Mouse (Mus musculus): ENCODE measurements around the gene Ppp4c.
"Not testable (repeated sequence)": the region's sequence is repeated elsewhere in the genome, so short reads cannot be mapped to it uniquely, and the experiment has no call there.

Ppp4c gene

DNA sequence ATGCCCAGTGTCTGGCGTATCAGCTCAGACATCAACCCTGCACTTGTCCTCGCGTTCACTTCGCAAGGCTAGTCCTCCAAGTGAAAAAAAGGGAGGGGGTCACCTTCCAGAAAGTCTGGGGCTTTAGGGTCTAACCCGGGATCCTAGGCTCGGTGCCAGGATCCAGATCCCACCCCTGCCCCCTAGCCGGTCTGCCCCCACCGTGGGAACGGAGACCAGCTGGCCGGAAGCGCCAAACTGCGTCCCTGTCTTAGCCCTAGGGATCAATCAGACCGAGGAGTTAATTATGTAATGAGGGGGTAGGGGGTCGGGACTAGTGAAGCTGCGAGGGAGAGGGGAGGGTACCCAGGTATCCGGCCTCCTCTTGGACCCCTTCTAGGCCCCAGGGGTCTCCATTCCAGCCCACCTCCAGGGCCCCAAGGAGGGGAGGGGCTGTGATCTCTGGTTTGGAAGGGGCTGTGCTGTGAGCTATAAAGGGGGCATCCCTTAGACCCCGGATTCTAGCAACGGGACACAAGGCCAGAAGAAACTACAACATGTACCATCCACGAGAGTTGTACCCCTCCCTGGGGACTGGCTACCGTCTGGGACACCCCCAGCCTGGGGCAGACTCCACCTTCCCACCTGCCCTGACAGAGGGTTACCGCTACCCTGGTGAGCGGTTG, 11.2 kb downstream of the Ppp4c start, which contains the start of gene Tbx6:
Gene Tbx6 (plus strand): TSS at position 513 of the 665 bp plus-strand sequence.
- peak; percentile 54 for DNase-seq (ENCODE audit: low spot score)

DNA sequence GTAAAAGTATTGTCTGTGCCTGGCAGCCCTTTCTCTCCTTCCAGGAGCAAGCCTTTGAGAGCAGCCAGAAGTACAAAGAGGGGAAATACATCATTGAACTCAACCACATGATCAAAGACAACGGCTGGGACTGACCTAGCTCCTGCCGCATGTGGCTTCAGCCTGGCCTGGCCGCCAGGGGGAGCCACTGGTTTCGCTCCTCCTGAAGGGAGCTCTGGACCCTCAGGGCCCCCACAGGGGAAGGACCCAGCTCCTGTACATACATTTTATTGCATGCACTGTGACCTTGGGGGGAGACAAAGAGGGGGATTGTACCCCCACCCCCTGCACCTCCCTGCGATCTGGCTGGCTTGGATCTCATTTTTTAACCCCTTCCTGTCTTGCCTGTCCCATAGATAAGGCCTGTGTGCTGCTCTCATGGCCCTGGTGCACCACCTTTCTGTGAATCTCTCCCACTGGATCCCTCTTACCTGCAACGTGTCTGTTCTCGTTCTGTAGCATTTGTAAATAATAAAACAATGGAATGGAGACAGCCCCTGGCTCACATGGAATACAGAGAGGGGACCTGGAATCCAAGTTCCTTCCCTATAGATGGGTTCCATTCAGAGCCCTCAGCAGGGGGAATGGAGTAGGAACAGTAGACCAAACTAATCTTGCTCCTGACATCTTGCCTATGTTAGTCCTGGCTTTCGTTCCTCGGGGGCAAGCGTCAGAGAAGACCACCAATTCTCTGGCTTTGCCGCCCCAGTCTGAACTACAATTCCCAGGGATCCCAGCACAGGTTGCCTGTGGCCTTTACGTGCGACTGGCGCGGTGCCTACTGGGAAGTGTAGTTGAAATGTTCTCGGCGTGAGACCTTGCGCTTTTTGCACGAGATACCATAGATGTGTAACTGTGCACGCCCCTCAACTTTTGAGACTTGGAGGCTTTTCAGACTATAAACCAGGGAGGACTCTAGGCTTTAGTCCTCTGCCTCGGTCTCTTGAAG, 12.0 kb downstream of the Ppp4c start:
- peak; percentile 93 for DNase-seq (ENCODE audit: low spot score)

DNA sequence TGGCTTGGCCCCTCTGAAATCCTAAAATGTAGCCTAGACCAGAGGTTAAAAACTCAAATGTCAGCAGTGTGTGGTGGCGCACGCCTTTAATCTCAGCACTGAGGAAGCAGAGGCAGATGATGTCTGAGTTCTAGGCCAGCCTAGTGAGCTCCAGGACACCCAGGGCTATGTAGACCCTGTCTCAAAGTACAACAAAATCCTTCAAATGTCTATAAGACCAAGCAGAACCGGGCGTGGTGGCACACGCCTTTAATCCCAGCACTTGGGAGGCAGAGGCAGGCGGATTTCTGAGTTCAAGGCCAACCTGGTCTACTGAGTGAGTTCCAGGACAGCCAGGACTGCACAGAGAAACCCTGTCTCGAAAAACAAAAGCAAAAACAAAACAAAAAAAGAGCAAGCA, 13.2 kb downstream of the Ppp4c start:
- DNase-seq (ENCODE audit: low spot score): not testable (repeated sequence)

DNA sequence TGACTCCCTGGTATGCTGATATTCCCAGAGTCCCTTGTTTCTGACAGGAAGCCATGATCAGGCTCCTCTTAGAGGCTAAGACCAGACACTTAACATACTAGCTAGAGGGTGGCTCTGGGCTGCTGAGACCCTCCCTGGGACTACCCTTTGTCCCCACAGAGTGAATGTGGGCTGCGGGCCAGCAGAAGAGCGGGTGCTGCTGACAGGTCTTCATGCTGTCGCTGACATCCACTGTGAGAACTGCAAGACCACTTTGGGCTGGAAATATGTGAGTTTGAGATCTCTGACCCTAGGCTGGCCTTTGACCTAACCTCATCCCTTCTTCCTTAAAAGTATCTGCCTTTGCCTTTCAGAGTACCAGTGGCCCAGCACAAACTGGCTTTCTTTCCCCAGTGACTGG, 14.1 kb downstream of the Ppp4c start:
- DNase-seq (ENCODE audit: low spot score): no peak

DNA sequence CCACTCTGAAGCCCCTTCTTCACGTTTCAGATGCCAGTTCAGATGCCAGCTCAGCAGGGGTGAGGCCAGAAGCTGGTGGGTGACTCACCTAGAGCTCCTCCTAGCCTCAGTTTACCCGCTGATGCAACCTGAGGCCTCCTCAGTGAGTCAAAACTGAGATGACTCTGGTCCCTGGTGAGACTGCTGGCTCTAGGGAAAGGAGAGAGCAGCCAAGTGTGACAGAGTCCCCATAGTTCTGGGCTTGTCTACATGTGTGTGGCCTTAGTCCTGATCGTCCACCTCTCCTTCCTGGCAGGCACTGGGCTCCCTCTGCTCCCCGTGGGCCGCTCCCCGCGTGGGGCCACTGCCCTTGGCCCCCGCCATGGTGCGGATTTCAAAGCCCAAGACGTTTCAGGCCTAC, 14.8 kb downstream of the Ppp4c start:
- no peak for DNase-seq (ENCODE audit: low spot score)

DNA sequence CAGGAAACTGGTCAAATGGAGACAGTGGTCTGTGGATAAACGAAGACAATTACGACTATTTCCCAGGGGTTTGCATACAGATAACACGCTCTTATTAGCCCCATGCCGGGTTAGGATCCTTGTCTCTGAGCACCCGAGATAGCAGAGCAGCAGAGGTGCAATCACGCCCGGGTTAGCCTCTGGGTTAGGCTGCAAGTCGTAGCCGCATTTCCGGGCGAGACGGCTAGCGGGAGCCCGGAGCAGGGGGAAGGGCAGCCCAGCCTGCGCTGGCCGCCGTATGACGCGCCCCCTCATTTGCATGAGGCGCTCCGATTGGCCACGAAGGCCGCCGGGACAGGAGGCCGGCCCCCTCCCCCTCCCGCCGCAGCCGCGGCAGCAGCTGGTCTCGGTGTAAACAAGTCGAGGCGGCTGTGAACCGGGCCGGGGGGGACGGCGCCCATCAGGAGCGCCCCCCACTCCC, 15.7 kb downstream of the Ppp4c start, which contains the start of gene Ypel3:
Gene Ypel3 (plus strand): TSS at position 358 of the 460 bp plus-strand sequence.
- DNase-seq (ENCODE audit: low spot score): peak; percentile 91

DNA sequence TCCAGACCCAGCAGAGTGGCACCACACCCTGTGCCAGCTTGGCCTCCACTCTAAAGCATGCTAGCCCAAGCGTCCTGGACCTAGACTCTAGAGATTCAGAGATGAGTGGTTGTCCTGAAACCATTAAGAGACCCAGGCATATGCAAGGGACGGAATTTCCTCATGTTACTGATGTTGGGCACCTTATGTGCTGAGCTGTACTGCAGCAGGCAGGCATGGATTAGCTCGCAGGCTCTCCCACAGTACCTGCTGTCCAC, 16.4 kb downstream of the Ppp4c start:
- DNase-seq (ENCODE audit: low spot score): no peak

DNA sequence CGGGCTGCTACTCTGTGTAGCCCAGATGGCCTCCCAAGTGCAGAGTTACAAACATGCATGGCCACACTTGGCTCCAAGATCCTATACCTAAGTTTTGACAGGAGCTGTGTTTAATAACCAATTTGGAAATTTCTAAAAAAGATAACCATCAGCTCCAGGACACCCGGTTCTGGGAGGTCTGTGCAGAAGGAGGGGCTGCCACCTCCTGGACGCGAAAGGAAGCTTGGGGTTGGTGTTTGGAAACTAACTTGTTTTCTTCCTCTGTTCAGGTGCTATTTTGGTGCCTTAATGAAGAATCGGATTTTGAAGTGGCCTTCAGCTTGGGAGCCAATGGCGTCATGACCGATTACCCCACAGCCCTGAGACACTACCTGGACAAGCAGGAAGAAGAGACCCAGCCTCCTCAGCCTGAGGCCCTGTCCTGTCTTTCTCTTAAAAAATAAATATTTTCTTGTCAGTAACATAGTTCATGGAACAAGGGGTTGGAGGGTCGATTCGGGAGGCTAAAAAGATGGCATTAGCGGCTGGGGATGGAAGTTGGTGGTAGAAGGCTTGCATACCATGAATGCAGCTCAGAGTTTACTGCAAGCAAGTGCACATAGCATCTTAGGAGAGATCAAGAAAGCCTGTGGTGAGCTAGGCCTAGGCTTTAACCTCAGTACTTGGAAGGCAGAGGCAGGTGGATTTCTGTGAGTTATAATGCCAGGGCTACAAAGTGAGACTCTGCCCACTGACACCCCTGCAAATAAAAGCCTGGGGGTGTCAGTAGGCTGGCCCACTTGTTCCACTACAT, 16.9 kb downstream of the Ppp4c start:
- DNase-seq (ENCODE audit: low spot score): no peak

DNA sequence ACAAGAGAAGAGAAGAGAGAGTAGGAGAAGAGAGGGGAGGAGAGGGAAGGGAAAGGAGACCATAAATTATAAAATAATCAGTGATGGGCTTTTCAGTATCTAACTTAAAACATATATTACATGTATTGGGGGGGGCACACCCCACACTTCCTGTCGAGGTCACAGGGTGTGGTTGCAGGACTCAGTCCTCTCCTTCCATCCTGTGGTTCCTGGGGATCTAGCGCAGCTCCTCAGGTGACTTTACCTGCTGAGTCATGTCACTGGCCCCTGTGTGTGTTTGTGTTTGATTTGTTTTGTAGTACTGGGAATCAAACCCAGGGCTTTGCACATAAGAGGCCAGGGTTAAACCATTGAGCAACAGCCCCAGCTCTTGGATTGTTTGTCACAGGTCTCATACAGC, 17.8 kb downstream of the Ppp4c start:
- DNase-seq (ENCODE audit: low spot score): no peak

DNA sequence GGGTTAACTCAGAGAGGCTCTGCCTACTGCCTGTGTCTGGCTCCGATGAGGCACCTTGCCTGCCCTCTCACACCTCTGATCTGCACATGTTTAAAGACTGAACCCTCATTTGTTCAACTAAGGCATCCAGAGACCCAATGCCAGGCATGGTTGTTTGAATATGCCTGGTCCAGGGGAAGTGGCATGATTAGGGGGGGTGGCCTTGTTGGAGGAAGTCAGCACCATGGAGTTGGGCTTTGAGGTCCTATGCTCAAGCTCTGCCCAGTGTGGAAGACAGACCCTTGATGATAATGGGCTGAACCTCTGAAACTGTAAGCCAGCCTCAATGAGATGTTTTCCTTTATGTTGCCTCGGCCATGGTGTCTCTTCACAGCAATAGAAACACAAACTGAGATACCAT, 18.9 kb downstream of the Ppp4c start:
- DNase-seq (ENCODE audit: low spot score): no peak

DNA sequence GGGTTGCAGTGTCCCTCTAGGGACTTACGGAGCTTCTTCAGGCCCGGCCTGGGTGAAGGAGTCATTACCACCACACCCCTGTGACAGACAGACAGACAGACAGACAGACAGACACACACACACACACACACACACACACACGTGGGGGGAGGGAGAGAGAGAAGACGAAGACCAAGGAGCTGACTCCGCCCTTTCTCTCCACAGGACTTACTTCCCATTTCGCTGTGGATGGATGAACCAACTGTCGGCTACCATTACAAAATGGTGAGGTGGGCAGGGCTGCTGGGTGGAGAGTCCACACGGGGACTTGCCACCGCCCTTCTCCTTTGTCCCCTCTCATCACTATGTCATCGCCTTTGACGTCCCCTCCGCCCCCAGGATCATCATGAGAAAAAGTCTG, 21.5 kb downstream of the Ppp4c start:
- no peak for DNase-seq (ENCODE audit: low spot score)

DNA sequence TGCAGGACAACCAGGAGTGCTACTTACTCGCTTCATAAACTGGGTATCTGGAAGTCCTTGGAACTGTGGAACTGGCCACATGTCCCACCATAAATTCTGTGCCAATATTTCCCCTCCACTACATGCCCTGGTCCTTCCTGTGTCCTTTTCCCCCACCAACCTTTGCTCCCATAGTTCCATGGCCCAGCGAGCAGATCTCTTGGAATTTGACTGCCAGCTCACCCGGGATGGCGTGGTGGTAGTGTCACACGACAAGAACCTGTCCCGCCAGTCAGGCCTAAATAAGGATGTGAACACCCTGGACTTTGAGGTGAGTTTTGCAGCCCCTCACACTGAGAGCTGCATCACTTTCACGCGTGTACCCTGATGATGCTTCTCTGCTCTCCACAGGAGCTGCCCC, 25.3 kb downstream of the Ppp4c start:
- no peak for DNase-seq (ENCODE audit: low spot score)

DNA sequence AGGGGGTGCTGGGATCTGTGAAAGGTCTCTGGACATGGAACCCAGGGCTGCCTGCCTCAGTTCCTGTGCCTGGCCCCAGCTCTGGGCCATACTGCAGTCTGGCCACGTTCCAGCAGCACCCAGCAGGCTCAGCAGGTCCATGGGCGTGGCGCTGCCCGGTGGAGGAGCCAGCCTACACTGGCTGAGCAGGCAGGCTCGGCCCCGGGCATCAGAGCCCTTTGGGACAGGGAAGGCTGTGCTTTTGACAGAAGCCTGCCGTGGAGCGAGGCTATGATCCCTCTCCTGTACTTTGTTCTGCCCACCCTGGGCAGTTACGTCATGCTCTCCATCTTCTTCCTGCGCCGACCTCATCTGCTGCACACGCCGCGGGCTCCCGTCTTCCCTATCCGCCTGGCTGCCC, 26.1 kb downstream of the Ppp4c start, which contains the start of gene Gdpd3:
Gene Gdpd3 (plus strand): TSS at position 134 of the 400 bp plus-strand sequence.
- no peak for DNase-seq (ENCODE audit: low spot score)

DNA sequence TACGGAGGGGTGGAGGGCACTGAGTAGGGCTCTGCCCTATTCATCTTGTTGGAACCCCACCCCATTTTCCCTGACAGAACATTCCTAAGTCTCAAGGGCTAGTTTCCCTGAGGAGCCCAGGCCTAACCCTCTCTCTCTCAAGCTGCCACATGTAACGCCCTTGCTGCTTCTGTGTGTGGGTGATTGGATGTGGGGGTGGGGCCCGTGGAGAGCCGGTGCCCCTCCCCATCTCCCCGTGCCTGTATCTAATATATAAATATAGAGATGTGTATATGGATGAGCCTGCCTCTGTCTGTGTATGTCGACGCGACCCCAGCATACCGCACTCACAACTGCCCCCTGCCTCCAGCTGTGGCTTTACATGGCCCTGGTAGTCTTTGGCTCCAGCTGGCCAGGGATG, 26.8 kb downstream of the Ppp4c start:
- DNase-seq (ENCODE audit: low spot score): no peak

DNA sequence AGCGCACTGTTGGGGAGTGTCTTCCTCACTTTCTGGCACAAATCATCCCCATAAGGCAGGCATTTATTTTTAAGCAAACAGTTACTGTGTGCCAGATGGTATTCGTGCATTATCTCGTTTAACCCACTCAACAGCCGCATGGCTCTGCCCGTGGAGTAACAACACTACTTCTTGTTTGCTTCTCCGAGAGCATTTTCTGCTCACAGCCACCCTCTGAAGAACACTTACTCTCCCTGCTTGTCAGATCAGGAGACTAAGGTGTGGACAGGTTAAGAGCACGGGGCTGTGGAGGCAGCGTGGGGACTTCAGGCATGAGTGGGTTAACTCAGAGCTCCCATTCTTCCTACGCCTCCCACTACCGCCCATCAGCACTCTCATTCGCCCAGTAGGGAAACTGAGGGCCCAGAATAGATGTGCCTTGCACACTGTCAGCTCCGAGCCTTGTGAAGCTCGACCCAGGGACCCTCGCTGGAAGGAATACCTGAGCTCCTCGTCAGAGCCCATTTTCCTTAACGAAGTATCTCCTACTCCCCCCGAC, 29.8 kb downstream of the Ppp4c start:
- DNase-seq (ENCODE audit: low spot score): no peak

DNA sequence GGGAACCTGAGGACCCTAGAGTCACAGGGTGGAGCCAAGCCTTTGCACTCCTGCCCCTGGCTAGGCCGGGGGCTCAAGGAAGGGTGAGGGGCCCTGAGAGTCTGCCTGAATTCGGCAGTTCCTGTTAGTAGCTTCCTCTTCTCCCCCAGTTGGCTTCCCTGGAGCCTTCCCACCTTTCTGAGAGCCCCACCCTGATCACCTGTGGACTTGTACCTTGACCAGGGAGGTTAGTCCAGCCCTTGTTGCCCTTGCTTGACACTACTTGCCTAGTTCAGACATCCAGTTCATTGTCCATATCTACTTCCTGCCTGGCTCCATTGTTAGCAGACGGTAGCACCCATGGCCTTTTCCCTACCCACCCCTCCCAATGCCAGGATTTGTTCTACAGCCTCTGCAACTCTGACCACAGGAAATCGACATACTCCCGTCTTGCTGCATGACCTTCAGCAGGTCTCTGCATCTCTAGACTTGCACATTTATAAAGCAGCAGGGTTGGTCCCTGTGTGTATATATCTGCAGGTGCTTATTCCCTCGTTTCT, 30.7 kb downstream of the Ppp4c start:
- DNase-seq (ENCODE audit: low spot score): no peak

DNA sequence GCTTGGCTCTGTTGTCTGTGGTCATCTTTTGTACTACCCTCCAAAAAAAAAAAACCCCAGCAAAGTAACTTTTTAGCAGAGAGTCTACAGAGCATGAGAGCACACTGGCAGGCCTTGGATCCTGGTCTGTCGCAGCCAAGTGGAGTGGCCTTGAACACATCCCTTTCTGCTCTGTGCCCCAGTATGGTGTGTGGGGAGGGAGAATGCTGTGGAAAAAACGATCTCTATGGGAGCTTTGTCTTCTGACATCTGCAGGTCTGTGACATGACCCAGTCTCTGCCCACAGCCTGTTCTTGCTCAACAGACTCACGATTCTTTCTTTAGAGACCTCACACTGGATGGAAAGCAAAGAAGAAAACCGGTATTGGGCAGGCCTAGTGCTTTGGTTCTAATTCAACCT, 31.3 kb downstream of the Ppp4c start:
- no peak for DNase-seq (ENCODE audit: low spot score)

DNA sequence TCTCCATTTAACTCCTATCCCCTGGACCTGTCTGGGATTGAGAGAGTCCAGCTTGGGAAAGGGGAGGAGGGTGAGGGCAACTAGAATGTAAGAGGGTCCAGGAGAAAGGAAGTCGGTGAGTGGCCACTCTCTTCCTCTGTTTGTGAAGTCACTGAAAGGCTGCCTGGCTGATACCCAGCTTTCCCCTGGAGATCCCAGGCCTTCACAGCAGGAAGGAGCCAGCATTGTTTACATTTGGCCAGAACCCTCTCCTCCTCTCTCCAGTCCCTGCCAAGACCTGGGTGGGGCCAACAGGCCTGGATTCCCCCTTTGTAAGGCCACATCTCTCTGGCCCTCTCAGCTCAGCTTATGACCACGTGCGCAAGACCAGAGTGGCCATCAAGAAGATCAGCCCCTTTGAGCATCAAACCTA, 31.9 kb downstream of the Ppp4c start:
- DNase-seq (ENCODE audit: low spot score): peak; percentile 36

DNA sequence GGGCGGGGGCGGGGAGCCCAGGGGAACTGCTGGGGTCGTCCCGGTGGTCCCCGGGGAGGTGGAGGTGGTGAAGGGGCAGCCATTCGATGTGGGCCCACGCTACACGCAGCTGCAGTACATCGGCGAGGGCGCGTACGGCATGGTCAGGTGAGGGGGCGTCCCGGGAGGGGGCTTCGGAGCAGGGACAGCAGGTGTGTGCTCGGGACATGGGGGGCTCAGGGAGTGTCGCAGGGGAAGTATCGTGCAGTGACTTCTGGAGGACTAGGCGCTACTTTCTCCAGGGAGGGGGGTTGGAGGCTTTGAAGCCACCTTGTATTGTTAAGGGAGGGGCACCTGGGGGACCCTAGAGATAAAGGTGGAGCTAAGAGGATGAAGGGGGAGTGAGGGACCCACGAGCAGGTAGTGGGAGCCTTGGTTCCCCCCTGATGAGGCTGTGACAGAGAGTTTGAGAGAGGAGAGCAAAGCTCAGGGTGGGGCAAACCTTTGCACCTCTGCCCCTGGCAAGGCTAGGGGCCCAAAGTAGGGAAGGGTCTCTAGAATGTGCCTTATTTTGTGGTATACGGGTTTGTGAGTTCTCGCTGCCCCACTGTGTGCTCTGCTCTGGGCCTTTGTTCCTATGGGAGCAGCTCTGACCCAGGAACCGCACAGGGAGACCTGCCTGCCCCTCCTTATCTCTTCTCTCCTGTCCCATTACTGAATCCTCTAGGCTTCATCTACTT, 32.5 kb downstream of the Ppp4c start:
- peak; percentile 6 for DNase-seq (ENCODE audit: low spot score)

DNA sequence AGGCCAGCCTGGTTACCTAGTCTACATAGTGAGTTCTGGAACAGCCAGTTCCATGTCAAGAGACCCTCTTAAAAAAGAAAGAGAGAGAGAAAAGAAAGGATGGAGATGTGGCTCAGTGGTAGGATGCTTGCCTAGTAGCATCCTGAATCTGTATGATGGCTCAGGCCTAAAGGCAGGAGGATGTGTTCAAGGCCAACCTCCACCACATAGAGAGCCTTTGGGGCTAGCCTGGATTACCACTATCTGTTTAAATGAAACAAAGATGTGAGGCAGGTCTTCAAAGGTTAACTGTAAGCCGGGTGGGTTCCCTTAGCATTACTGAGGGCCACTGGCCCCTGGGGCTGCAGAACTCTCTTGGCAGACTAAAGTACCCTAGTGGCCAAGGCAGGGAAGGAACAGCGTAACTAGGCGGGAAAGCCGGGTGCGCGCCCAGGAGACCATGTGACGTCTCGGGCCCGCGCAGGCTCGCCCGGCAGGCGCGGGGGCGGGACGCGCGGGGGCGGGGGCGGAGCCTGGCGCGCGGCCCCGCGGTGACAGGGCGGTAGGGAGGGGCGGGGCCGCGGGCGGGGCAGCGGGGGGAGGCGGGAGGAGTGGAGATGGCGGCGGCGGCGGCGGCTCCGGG, 33.1 kb downstream of the Ppp4c start, which contains the start of gene Mapk3:
Gene Mapk3 (plus strand): TSS at position 552 of the 622 bp plus-strand sequence.
- peak; percentile 95 for DNase-seq (ENCODE audit: low spot score)

DNA sequence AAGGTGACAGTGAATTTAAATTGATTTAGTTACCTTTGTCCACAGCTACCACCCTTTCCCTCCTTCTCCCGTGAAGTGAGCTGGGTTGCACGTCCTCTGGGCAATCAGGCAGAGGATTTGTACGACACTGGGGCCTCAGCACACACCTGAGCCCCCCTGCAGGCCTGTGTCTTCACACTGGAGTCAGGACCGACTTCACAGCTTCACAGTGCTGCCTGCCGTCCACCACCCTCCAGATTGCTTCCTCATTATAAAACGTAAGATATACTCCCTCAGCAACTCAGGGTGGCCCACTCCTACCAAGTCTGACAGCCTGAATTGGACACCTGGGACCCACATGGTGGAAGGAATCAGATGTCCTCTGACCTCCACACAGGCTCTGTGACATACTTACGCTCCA, 33.8 kb downstream of the Ppp4c start:
- DNase-seq (ENCODE audit: low spot score): no peak
